Mouse (Mus musculus) ES-E14 (cell line): ENCODE measurements around the gene Anks1b.

Source experiments
- HCFC1 ChIP-seq: IDR thresholded peaks from 2 replicates; pipeline ENCODE4 v1.6.1; 2012; ENCODE audit warnings: low read length, inconsistent platforms, borderline replicate concordance; ENCODE audit not compliant: insufficient read depth
- ZC3H11A ChIP-seq: IDR thresholded peaks from 2 replicates; pipeline ENCODE4 v1.6.1; 2012; ENCODE audit warnings: low read depth, mild to moderate bottlenecking, inconsistent platforms, low read length, borderline replicate concordance
- ZNF384 ChIP-seq: IDR thresholded peaks from 2 replicates; pipeline ENCODE4 v1.6.1; 2012; ENCODE audit warnings: low read depth, low read length, inconsistent platforms

DNA sequence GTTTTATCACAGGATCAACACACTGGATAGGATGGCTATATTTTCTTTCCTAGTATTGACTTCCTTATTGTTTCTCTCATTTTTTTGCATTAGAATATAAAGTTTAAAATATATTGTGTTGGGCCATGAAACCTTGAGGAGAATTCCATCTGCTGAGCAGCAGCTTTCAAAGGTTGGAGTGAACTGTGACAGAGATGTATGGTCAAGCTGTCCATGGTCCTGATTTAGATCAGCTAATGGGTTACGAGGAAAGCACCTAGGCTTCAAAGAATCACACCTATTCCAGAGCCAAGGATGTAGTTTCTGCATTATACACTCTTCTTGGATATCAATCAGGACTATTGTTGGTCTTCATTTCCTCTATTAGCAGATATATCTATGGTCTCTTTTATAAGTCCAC lies 503.3 kb downstream of the Anks1b start:
- TF ChIP-seq ZC3H11A (no peak), ZNF384 (no peak), HCFC1 (no peak)
